Mouse (Mus musculus) urinary bladder, postnatal 14 days (tissue): ENCODE results near the gene Pold4.
A peak's percentile ranks its signal among the peaks of the same experiment; 100 is the strongest.
"Not testable (repeated sequence)": the region's sequence is repeated elsewhere in the genome, so short reads cannot be mapped to it uniquely, and the experiment has no call there.

Experiments
- DNase-seq: peaks from one replicate; pipeline ENCODE4 v3.0.0; 2021; ENCODE audit warnings: low spot score

Gene Pold4

GRCm38 (mm10) chr19:4229451-4230076 is 2.1 kb upstream of the Pold4 start:
- no peak for DNase-seq

- no peak for DNase-seq
Measured at GRCm38 (mm10) chr19:4230415-4230814, 1.3 kb upstream of the Pold4 start.

GRCm38 (mm10) chr19:4232186-4232572 is 480 bp downstream of the Pold4 start:
- DNase-seq, result no peak

- DNase-seq, result no peak
Measured at GRCm38 (mm10) chr19:4232651-4233050, 952 bp downstream of the Pold4 start.

- no peak for DNase-seq
Measured at GRCm38 (mm10) chr19:4234548-4234947, 2.8 kb downstream of the Pold4 start.

GRCm38 (mm10) chr19:4240247-4240668 is 8.6 kb downstream of the Pold4 start:
- DNase-seq, result no peak

- no peak for DNase-seq
Measured at GRCm38 (mm10) chr19:4242416-4242815, 10.7 kb downstream of the Pold4 start.

GRCm38 (mm10) chr19:4244775-4245174 is 13.1 kb downstream of the Pold4 start:
- no peak for DNase-seq

- no peak for DNase-seq
Measured at GRCm38 (mm10) chr19:4247010-4247409, 15.3 kb downstream of the Pold4 start.

- DNase-seq, result not testable (repeated sequence)
Measured at GRCm38 (mm10) chr19:4248683-4249082, 17.0 kb downstream of the Pold4 start.

- no peak for DNase-seq
Measured at GRCm38 (mm10) chr19:4254230-4254629, 22.5 kb downstream of the Pold4 start.

- DNase-seq, result no peak
Measured at GRCm38 (mm10) chr19:4255583-4256162, 24.0 kb downstream of the Pold4 start.

- peak; percentile 94 for DNase-seq
Measured at GRCm38 (mm10) chr19:4257216-4257896, 25.7 kb downstream of the Pold4 start.

- no peak for DNase-seq
Measured at GRCm38 (mm10) chr19:4257897-4258252, 26.2 kb downstream of the Pold4 start.

- peak; percentile 61 for DNase-seq
Measured at GRCm38 (mm10) chr19:4261038-4261698, 29.5 kb downstream of the Pold4 start.

GRCm38 (mm10) chr19:4262756-4263155 is 31.1 kb downstream of the Pold4 start:
- DNase-seq, result no peak

- DNase-seq, result peak; percentile 55
Measured at GRCm38 (mm10) chr19:4263702-4264101, 32.0 kb downstream of the Pold4 start.

GRCm38 (mm10) chr19:4264171-4264780 is 32.6 kb downstream of the Pold4 start:
- DNase-seq, result no peak

GRCm38 (mm10) chr19:4265956-4266355 is 34.3 kb downstream of the Pold4 start:
- DNase-seq, result no peak

- peak; percentile 86 for DNase-seq
Measured at GRCm38 (mm10) chr19:4268566-4269361, 37.1 kb downstream of the Pold4 start, which contains the start of gene Ssh3. Ssh3 (minus strand) TSS chr19:4269180.

- no peak for DNase-seq
Measured at GRCm38 (mm10) chr19:4270187-4270586, 38.5 kb downstream of the Pold4 start.

GRCm38 (mm10) chr19:4270972-4271371 is 39.3 kb downstream of the Pold4 start:
- DNase-seq, result no peak
